Mouse (Mus musculus): ENCODE results near the gene Pcbp1.
A peak's percentile ranks its signal among the peaks of the same experiment; 100 is the strongest.
"Not testable (repeated sequence)": the region's sequence is repeated elsewhere in the genome, so short reads cannot be mapped to it uniquely, and the experiment has no call there.

Gene Pcbp1

DNA sequence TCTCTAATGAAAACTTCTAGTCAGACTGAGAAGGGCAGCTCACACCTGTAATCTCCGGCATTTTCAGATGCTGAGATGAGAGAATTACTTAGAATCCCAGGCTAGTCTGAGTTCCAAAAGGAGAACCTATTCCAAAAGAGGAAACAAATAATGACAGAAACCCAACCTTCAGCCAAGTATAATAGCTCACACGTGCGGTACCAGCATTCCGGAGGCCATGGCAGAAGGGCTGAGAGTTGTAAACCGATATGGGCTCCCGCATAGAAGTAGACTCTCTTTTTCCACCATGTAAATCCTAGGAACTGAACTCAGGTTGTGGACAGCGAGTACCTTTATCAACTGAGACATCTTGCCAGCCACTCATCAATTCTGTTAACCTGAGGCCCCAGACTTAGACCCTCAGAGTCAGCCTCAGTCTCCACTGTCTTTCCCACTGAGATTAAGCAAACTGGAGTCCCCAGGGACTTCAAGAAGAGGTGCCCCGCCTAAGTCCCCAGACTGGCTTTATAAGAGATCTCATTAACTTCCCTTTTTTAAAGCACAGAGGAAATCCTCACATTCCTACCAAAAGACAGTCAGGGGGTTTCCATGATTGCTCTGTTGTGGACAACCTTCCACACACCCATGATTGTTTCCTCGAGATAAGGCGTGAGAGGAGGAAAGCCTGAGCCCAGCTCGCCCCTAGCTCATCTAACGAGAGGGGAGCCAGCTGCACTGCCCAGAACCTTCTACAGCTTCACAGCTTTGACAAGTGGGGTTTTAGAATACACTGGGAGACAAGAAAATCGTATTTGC lies 32.5 kb downstream of the Pcbp1 start:
- DNase-seq (ENCODE audit: low spot score) = no peak

DNA sequence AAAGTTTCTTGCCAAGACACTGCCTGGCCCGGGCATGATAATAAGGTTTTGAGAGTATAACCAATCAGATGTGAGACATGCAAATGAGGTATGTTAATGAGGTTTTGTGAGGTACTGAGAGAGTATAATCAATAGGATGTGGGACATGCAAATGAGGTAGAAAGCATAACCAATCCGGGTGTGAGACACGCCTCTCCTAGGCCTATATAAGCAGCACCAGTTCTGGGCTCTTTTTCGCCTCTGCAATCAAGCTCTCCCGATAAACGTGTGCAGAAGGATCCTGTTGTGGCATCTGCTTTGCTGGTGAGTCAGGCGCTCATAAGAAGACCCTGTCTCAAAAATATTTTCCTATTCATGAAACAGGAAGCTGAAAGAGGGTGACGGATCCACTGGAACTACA lies 35.7 kb downstream of the Pcbp1 start:
- DNase-seq (ENCODE audit: low spot score) = not testable (repeated sequence)

DNA sequence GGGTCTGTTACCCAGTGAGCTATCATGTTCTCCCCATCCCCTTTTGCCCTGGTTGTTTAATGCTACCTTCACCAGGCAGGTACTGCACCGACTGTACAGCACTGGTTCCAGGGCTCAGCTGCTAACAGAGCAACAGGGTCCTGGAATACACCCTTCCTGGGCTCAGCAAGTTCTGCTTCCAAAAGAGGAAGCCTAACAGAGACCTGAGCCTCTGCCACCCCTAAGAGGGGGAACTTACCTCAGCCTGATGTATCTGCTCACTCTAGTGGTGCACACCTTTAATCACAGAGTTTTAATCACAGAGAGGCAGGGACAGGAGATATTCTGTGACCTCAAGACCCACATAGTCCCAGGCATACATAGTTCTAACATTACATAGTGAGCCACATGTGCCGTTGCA lies 36.2 kb downstream of the Pcbp1 start:
- no peak for DNase-seq (ENCODE audit: low spot score)

DNA sequence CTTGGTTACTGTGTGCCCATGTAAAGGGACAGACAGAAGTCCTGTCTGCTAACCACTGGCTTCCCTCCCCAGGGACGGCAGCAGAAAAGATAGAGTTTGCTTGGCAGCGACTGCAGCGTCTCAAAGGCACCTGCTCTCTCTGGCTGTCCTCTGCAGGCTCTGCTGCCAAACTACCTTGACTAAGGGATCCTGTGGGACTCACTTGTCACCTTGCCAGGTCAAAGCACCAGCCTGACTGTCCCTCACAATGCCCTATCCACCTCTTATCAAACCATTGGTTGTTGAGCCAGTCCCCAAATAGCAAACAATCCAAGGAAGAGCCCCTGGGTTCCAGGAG lies 38.0 kb downstream of the Pcbp1 start:
- no peak for DNase-seq (ENCODE audit: low spot score)

DNA sequence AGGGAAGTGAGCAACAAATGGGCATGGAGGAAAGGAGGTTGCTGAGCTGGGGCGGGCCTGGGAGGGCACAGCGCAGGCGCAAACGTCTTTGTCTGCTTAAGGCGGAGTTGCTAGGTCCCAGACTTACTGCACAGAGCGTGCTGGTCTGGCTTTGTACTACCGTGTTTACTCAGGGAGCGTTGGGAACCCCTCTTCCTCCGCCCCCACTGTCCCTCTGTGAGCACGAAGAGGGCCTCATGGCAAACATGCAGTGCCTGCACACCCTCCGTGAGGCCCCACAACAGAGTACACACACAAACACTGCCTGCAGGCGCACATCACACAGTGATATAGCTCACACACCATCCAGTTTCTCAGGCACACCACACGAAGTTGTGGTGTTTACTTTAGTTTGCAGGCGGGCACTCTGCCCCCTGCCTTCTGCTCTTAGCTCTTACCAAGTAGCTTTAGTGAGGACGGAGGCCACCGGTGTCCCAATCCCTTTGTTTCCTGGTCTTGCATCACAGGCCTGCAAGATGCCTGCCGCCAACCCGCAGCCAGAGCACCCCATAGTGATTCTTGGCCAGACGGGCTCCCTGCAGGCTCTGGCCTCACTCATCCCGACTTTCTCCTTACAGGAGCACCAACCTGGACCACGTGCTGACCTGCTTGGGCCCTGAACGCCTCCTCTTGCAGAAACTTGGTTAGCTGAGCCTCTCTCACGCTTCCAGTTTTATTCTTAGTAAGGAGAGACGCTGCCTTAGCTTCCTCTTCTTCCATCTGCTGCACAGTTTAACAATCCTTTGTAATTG lies 38.6 kb downstream of the Pcbp1 start:
- peak; percentile 91 for DNase-seq (ENCODE audit: low spot score)

DNA sequence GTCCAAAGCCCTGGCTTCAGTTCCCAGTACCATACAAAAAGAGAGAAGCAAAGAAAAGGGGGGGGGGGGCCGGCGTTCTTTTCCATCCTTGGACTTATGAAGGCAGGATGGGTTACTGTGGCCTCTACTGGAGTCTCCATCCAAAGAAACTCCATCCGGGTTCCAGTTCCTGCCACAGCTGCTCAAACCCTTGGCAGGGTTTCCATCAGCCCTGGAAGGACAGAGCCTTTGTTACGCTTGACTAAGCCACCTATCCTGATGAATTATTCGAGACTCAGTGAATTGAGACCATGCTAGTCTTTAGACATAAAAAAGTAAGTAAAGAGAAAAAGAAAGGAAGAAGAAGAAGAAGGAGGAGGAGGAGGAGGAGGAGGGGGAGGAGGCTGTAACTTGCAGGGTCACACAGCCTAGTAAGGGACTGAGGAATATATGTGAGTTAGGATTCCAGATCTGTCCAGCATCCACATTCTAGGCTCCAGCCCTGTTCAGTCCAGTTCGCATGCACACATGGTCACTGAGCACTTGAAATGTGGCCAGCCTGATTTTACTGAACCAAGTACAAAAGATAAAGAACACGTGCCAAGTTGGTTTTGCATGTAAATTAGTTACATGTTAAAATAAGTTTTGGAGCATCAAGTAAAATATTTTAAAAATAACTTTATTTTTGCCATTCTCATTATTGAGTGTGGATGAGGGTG lies 40.0 kb downstream of the Pcbp1 start:
- no peak for DNase-seq (ENCODE audit: low spot score)

DNA sequence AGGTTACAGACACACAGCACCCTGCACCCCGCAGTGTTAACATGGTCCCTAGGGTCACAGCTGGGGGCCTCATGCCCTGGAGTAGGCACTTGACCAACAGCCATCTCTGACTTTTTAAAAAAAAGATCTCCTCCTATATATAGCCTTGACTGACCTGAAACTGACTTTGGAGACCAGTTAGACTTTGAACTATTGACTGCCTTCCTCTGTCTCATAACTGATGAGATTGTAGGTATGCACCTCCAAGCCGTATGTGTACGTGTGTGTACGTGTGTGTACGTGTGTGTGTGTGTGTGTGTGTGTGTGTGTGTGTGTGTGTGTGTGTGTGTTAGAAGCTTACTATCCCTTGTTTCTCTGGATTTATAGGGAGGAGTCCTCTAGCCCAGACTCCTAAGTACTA lies 44.2 kb downstream of the Pcbp1 start:
- no peak for DNase-seq (ENCODE audit: low spot score)

DNA sequence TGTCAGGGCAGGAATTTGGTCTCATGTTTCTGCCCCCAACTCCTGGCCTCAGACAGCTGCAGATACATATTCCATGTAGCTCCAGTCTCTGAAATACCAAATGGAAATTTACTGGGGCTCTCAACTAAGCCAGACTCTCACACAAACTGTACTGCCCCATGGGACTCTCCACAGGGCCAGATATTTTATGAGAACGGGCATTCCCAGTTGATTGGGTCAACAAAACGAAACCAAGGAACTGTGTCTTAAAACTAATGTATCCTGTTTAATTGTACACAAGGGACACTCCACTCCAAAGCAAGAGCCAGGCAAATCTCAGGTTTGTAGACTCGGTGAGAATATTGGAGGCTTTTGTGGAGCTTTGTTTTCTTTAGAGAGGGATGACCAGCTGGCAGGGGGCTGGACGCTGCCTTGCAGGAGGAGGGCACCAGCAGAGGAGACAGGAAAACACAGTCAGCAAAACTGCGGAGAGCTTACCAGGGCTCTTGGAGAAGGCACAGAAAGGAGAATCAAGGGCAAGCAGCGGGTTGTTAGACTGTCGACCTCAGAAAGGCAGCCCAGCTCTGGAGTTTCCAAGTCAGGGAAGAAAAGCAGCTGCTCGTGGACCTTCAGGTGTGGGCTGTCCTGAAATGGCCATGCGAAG lies 45.8 kb downstream of the Pcbp1 start:
- DNase-seq (ENCODE audit: low spot score) = peak; percentile 57

DNA sequence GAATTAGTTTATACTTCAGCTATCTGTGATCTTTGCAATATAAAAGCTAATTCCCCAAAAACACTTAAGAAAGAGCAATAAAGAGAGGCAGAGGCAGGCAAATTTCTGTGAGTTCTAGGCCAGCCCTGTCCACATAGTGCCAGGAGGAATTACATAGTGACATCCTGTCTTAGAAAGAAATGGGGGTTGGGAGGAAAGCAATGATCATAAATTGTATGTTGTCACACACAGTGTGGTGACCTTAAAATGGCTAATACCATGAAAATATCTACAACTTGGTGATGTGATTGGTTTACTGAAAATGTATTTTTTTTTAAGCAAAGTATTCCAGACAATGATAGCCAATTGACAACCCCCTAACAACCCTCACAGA lies 46.3 kb downstream of the Pcbp1 start:
- DNase-seq (ENCODE audit: low spot score) = no peak

DNA sequence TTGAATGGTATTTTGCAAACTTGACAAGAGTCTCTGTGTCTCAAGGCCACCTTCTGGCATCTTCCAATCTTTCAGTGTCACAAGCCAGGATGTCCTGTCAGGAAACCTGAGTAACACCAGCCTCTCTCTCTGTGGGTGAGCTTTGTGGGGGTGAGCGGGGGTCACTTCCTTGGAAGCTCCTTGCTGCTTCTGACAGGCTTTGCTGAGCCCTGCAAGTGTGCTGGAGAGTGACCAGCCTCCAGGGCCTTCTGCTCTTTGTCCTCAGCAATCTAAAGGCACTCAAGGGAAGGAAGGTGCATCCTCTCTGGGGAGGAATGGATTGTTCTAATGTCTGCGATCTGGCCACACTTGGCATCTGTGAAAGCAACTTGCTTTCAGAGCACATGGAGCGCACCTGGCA lies 46.8 kb downstream of the Pcbp1 start:
- no peak for DNase-seq (ENCODE audit: low spot score)

DNA sequence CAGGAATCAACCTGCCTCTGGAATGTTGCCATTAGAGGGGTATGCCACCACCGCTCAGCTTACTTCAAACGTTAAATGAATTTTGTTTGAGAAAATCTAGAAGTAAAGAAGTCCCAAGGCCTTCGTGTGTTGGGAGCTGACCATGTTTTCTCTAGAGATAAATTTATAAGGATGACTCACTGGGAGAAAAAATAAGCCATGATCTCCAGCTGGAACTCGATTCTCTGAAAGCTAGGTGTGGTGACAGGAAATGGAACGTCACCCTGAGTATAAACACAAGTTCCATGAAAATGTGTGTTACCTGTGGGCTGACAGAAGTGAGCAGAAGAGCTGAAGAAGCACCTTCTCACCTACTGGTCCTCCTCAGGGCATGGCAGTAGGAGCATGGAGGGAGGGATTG lies 49.2 kb downstream of the Pcbp1 start:
- no peak for DNase-seq (ENCODE audit: low spot score)

DNA sequence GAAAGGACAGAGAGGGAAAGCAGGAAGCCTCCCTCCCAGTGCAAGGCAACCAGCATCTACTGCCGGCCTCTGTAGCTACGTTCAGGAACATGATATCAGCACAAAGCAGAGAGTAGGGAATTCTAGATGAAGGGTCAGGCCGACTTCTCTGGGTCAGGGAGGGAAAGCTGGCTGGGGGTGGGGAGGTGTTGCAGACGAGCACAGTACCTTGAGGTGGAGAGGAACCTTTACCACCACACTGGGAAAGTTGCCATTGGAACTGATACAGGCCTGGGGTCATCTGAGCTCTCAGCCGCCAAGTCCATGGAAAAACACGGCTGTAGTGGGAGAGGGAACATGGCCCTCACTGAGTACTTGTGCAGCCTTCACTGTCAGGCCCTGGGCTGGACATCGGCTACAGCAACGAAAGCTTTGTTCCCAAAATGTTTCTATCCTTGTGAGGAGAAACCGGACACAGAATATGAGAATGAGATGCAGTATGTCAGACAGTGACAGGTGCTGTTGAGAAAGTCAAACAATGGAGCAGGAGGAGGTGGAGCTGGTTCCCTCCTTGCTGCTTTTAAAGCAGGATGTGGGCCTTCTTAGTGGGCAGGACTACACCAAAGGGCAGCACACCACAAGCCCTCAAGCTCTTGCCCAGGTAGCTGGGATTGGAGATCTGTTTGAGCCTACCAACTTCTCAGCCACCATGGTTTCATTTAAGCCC lies 50.5 kb downstream of the Pcbp1 start:
- DNase-seq (ENCODE audit: low spot score) = no peak

DNA sequence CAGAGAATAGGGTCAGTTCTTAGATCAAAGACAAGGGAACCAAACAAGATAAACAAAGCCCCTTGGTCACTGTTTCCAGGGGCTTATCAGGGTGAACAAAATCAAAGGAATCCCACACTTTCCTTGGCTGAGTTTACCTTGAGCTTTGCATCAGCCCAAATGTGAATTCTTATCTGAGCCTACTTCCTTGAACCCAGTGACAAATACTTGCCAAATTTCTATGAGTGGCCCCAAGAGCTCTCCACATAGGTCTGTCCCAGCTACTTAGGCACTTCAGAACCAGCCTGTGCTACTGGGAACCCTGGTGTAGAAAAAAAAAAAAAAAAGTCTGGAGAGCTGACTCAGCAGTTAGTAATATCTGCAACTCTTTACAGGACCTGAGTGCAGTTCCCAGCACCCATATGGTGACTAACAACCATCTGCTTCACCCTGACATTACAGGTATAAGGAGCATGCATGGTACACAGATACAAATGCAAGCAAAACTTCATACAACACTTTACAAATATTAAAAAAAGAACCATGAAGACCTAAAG lies 51.4 kb downstream of the Pcbp1 start:
- peak; percentile 56 for DNase-seq (ENCODE audit: low spot score)
